Mouse (Mus musculus): ENCODE measurements around the gene Adamtsl1. TPM values are rescaled to one million over a fixed set of nuclear protein-coding genes. Genes with fewer than 3 reads are reported as not detected.

Adamtsl1 gene
- polyA plus RNA-seq, 1 experiment, result 1.1 TPM

DNA sequence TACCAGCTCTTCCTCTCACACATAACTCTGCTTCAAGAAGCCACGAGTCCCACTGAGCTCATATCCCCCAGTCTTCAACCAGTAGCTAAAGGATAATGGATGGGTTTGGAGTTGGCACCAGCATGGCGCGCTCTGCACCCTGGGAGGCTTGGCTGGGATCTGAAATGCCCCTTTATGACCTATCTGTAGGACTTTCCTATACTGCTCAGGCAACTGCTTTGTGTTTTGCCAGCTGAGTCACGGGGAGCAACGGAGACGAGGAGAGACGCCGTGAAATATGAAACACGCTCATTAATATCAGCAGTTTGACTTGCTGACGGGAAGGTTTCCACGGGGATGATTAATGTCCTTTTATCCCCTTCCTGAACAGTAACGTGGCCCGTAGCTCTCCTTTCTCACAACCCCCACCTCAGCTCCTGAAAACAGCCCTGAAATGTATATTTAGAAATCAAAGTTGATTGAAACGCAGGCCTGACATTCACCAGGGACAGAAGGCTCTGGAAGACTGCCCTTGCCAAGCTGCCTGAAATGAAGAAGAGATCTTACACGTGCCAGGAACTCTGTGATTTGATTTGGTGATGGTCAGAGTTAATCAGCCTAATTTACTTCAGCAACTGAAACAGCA is 902.5 kb downstream of the Adamtsl1 start:
- H3K4me1 ChIP-seq (replicated peaks; ENCODE audit: control insufficient read depth, insufficient read depth, low read length), result no peaks in the 10 kb centered on the region
- H3K27ac ChIP-seq (ENCODE audit: control insufficient read depth, insufficient read depth, low read length), result no peak overlapping the region
- no peak overlapping the region for H3K4me3 ChIP-seq (ENCODE audit: control insufficient read depth, insufficient read depth, low read length)
- no peaks in the 10 kb centered on the region for H3K36me3 ChIP-seq (ENCODE audit: control insufficient read depth, insufficient read depth, low read length)
- TF ChIP-seq CTCF (IDR thresholded peaks at IDR 0.05; ENCODE audit: borderline replicate concordance, control insufficient read depth, extremely low read depth, insufficient read depth, low read length, poor library complexity) (no peak), POLR2A (IDR thresholded peaks at IDR 0.05; ENCODE audit: control insufficient read depth, extremely low read depth, insufficient read depth, low read length, poor library complexity) (no peak)
- DNase-seq, result no peak
- no peaks in the 10 kb centered on the region for H3K27me3 ChIP-seq (ENCODE audit: control insufficient read depth, insufficient read depth, low read length)
- WGBS, result 59% methylated on average over 15 of the region's 15 CpGs

DNA sequence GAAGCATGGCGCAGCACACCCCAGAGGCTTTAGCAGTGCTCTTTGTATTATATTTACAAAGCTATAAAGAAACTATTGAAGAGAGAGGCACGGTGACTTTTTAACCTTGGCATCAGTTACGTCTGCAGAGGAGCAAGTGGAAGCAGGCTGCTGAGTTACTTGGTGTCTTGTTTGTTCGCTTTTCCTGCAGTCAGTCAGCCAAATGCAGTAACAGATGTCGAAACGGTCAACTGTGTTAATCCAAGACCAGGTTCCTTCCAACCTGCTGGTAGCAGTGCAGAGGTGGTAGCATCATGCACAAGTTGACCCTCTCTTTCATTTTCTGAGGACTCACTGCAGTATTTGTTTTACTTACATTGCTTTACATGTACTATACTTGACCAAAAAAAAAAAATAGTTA is 908.6 kb downstream of the Adamtsl1 start:
- H3K4me3 ChIP-seq (ENCODE audit: control insufficient read depth, insufficient read depth, low read length), result no peak overlapping the region
- no peak for DNase-seq
- TF ChIP-seq POLR2A (IDR thresholded peaks at IDR 0.05; ENCODE audit: control insufficient read depth, extremely low read depth, insufficient read depth, low read length, poor library complexity), result no peak
- TF ChIP-seq CTCF (IDR thresholded peaks at IDR 0.05; ENCODE audit: borderline replicate concordance, control insufficient read depth, extremely low read depth, insufficient read depth, low read length, poor library complexity), result no peak
- no peak overlapping the region for H3K27ac ChIP-seq (ENCODE audit: control insufficient read depth, insufficient read depth, low read length)
- WGBS, result 91% methylated on average over 6 of the region's 6 CpGs
- H3K27me3 ChIP-seq (ENCODE audit: control insufficient read depth, insufficient read depth, low read length), result no peaks in the 10 kb centered on the region
- no peaks in the 10 kb centered on the region for H3K4me1 ChIP-seq (replicated peaks; ENCODE audit: control insufficient read depth, insufficient read depth, low read length)
- H3K36me3 ChIP-seq (ENCODE audit: control insufficient read depth, insufficient read depth, low read length), result no peaks in the 10 kb centered on the region

DNA sequence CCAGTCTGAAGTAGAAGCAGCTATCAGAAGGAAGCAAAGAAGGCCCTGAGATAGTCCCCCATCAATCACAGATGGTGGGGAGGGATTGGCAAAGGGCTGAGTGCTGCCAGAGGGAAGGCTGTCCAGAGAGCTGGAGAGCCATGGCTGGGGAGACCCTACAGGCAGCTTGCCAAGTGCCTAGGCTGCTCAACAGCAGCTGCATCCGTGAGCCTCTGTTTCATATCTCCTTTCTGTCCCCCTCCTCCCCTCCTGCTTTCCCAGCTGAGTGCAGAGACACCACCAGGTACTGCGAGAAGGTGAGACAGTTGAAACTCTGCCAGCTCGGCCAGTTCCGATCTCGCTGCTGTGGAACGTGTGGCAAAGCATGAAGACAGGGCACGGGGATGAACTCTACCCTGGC is 911.6 kb downstream of the Adamtsl1 start:
- H3K27me3 ChIP-seq (ENCODE audit: control insufficient read depth, insufficient read depth, low read length), result no peaks in the 10 kb centered on the region
- DNase-seq, result no peak
- WGBS, result 85% methylated on average over 7 of the region's 7 CpGs
- H3K4me3 ChIP-seq (ENCODE audit: control insufficient read depth, insufficient read depth, low read length), result no peak overlapping the region
- H3K4me1 ChIP-seq (replicated peaks; ENCODE audit: control insufficient read depth, insufficient read depth, low read length), result no peaks in the 10 kb centered on the region
- no peaks in the 10 kb centered on the region for H3K36me3 ChIP-seq (ENCODE audit: control insufficient read depth, insufficient read depth, low read length)
- no peak overlapping the region for H3K27ac ChIP-seq (ENCODE audit: control insufficient read depth, insufficient read depth, low read length)
- no peak for TF ChIP-seq POLR2A (IDR thresholded peaks at IDR 0.05; ENCODE audit: control insufficient read depth, extremely low read depth, insufficient read depth, low read length, poor library complexity)
- no peak for TF ChIP-seq CTCF (IDR thresholded peaks at IDR 0.05; ENCODE audit: borderline replicate concordance, control insufficient read depth, extremely low read depth, insufficient read depth, low read length, poor library complexity)

DNA sequence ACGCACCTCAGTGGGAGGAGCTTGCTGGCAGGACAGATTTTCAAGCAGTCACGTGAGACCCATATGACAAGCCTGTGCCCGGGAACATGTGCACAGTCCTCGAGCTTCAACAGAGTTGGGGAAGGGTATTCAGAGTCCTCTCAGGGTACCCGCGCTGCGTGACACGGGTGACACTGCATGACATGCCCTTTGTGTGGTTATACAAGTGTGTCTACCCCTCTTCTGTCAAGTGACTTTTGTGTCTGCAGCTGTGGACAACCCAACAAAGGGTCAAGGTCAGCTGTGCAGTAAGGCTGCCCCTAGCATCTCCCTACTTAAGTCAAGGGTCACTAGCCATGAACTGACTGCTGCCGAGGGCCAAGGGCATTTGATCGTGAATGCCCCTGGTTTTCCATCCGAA is 912.6 kb downstream of the Adamtsl1 start:
- no peak for DNase-seq
- H3K4me3 ChIP-seq (ENCODE audit: control insufficient read depth, insufficient read depth, low read length), result no peak overlapping the region
- no peaks in the 10 kb centered on the region for H3K27me3 ChIP-seq (ENCODE audit: control insufficient read depth, insufficient read depth, low read length)
- no peaks in the 10 kb centered on the region for H3K4me1 ChIP-seq (replicated peaks; ENCODE audit: control insufficient read depth, insufficient read depth, low read length)
- H3K36me3 ChIP-seq (ENCODE audit: control insufficient read depth, insufficient read depth, low read length), result no peaks in the 10 kb centered on the region
- TF ChIP-seq POLR2A (IDR thresholded peaks at IDR 0.05; ENCODE audit: control insufficient read depth, extremely low read depth, insufficient read depth, low read length, poor library complexity) (no peak), CTCF (IDR thresholded peaks at IDR 0.05; ENCODE audit: borderline replicate concordance, control insufficient read depth, extremely low read depth, insufficient read depth, low read length, poor library complexity) (no peak)
- H3K27ac ChIP-seq (ENCODE audit: control insufficient read depth, insufficient read depth, low read length), result no peak overlapping the region
- WGBS, result 94% methylated on average over 11 of the region's 11 CpGs

DNA sequence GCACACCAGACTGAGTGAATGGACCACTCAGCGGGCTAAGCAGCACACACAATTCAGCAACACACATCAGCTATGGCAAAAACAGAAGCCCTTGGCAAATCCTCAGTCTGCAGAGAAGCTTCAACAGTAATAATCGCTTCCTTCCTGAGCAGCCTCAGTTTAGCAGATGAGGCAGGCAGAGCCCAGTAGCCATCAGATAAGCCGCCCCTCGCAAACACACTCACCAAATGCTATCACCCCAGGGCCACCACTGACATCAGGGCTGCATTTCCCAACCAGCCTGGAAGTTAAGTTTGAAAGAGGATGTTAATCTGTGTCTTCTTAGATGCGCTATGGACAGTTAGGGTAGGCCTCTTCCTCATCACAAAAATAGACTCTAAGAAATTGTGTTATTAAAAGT is 913.3 kb downstream of the Adamtsl1 start:
- Histone ChIP-seq H3K4me3 (ENCODE audit: control insufficient read depth, insufficient read depth, low read length) (no peak overlapping the region), H3K27ac (ENCODE audit: control insufficient read depth, insufficient read depth, low read length) (no peak overlapping the region), H3K27me3 (ENCODE audit: control insufficient read depth, insufficient read depth, low read length) (no peaks in the 10 kb centered on the region), H3K36me3 (ENCODE audit: control insufficient read depth, insufficient read depth, low read length) (no peaks in the 10 kb centered on the region), H3K4me1 (replicated peaks; ENCODE audit: control insufficient read depth, insufficient read depth, low read length) (no peaks in the 10 kb centered on the region)
- TF ChIP-seq POLR2A (IDR thresholded peaks at IDR 0.05; ENCODE audit: control insufficient read depth, extremely low read depth, insufficient read depth, low read length, poor library complexity) (no peak), CTCF (IDR thresholded peaks at IDR 0.05; ENCODE audit: borderline replicate concordance, control insufficient read depth, extremely low read depth, insufficient read depth, low read length, poor library complexity) (no peak)
- no peak for DNase-seq
- 89% methylated on average over 5 of the region's 5 CpGs for WGBS

DNA sequence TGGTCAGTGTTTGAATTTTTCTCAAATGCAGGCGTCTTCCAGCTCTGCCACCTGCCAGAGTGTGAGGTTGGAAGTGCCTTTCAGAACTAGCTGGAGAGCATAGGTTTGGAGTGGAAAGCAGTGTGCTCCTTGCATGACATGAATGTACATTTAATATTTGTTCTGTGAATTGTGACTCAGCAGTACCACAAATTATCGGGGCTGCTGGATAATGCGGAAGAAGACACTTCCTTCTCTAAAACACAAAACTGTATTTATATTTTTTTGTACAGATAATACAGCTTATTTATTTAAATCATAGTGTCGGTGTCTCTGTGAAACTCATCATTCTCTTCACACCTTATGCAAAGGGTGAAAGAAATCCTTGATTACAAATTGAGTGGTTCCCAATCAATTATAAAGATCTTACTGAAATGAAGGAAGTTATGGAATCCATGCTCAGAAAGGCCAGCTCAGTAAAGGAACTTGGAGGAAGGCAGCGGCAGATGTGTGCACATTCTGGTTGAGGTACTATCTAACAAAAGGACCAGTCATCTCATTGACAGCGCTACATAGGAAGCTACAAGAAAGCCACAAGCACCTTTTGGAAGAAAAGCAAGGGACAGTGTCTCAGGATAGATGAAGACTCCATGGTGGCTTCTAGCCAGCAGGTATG is 914.2 kb downstream of the Adamtsl1 start:
- DNase-seq, result no peak
- no peaks in the 10 kb centered on the region for H3K27me3 ChIP-seq (ENCODE audit: control insufficient read depth, insufficient read depth, low read length)
- no peaks in the 10 kb centered on the region for H3K4me1 ChIP-seq (replicated peaks; ENCODE audit: control insufficient read depth, insufficient read depth, low read length)
- H3K27ac ChIP-seq (ENCODE audit: control insufficient read depth, insufficient read depth, low read length), result no peak overlapping the region
- TF ChIP-seq CTCF (IDR thresholded peaks at IDR 0.05; ENCODE audit: borderline replicate concordance, control insufficient read depth, extremely low read depth, insufficient read depth, low read length, poor library complexity) (no peak), POLR2A (IDR thresholded peaks at IDR 0.05; ENCODE audit: control insufficient read depth, extremely low read depth, insufficient read depth, low read length, poor library complexity) (no peak)
- no peaks in the 10 kb centered on the region for H3K36me3 ChIP-seq (ENCODE audit: control insufficient read depth, insufficient read depth, low read length)
- WGBS, result 81% methylated on average over 6 of the region's 6 CpGs
- no peak overlapping the region for H3K4me3 ChIP-seq (ENCODE audit: control insufficient read depth, insufficient read depth, low read length)

All from thymus, adult 2 months (tissue).